Mouse (Mus musculus) liver, embryonic 14.5 days (tissue): Measurements from ENCODE around the gene Plcz1. TPM values are rescaled to one million over a fixed set of nuclear protein-coding genes. Genes with fewer than 3 reads are reported as not detected.

Experiments used
- ATAC-seq: fragments of 200-750 bp; cut with Nextera tagmentation; 2 replicates; pipeline ENCODE4 v1.8.0; 2017; ENCODE audit warnings: moderate number of reproducible peaks, mild to moderate bottlenecking, moderate library complexity; ENCODE audit not compliant: insufficient read depth
- DNase-seq, 3 experiments: peaks; one replicate each; pipeline ENCODE4 v3.0.0-alpha.2; 2012 to 2013; ENCODE audit warnings: low read depth in 3 of 3, low spot score in 3 of 3
- H3K27ac ChIP-seq: fragments of 300-500 bp; sonication (generic); 2 replicates; pipeline ENCODE4 v1.5.1; 2014; ENCODE audit warnings: moderate library complexity, mild to moderate bottlenecking, control low read depth, inconsistent platforms
- H3K27me3 ChIP-seq: fragments of 300-500 bp; sonication (generic); 2 replicates; pipeline ENCODE4 v1.6.1; 2014; ENCODE audit warnings: mild to moderate bottlenecking, low read length, moderate library complexity; ENCODE audit not compliant: control insufficient read depth, insufficient read depth
- H3K36me3 ChIP-seq: fragments of 300-500 bp; sonication (generic); replicated peaks from 2 replicates; pipeline ENCODE4 v1.6.1; 2014; ENCODE audit warnings: low read depth; ENCODE audit not compliant: control insufficient read depth, insufficient read depth
- H3K4me1 ChIP-seq, 2 experiments: fragments of 200-500 bp in 1 of 2; fragments of 300-500 bp in 1 of 2; sonication (generic) in 1 of 2; replicated peaks; 2 replicates each; pipeline ENCODE4 v1.6.1; 2012 to 2014; ENCODE audit warnings: antibody characterized with exemption in 1 of 2, inconsistent platforms in 1 of 2, low read length in 1 of 2; ENCODE audit not compliant: control insufficient read depth in 2 of 2, insufficient read depth in 2 of 2
- H3K4me2 ChIP-seq: fragments of 300-500 bp; sonication (generic); 2 replicates; pipeline ENCODE4 v1.6.1; 2014; ENCODE audit warnings: low read depth, mild to moderate bottlenecking, control low read depth, moderate library complexity
- H3K4me3 ChIP-seq, 2 experiments: fragments of 200-500 bp in 1 of 2; fragments of 300-500 bp in 1 of 2; sonication (generic) in 1 of 2; 2 replicates each; pipeline ENCODE4 v1.5.1; 2012 to 2014; ENCODE audit warnings: low read depth in 2 of 2, low read length in 2 of 2, mild to moderate bottlenecking in 2 of 2, control low read depth in 1 of 2, inconsistent platforms in 1 of 2, moderate library complexity in 1 of 2; ENCODE audit not compliant: insufficient read depth in 1 of 2
- H3K9ac ChIP-seq: fragments of 300-500 bp; sonication (generic); replicated peaks from 2 replicates; pipeline ENCODE4 v1.6.1; 2014; ENCODE audit warnings: mild to moderate bottlenecking, control low read depth, moderate library complexity
- H3K9me3 ChIP-seq: fragments of 300-500 bp; sonication (generic); 2 replicates; pipeline ENCODE4 v1.6.1; 2016; ENCODE audit warnings: low read length, mixed read lengths; ENCODE audit not compliant: control insufficient read depth
- CTCF ChIP-seq: IDR thresholded peaks from 2 replicates; pipeline ENCODE4 v1.5.1; 2016; ENCODE audit warnings: antibody characterized with exemption, low read depth, control low read depth
- EP300 ChIP-seq: IDR thresholded peaks from 2 replicates; pipeline ENCODE4 v1.6.1; 2016; ENCODE audit warnings: antibody characterized with exemption, low read depth
- WGBS: fragments of 180-500 bp; shearing (Covaris S2); extraction: QIAGEN DNeasy Blood & Tissue Kit; methylation state at CpG from one replicate; pipeline ENCODE4 v1.1.7; 2014; ENCODE audit not compliant: insufficient replicate concordance; 5-methylcytosine and 5-hydroxymethylcytosine counted together
- polyA plus RNA-seq, 2 experiments: library from polyadenylated mRNA; depleted of rRNA in 1 of 2; stranded (reverse) in 1 of 2; unstranded in 1 of 2; fragments of >200 nt; fragmentation: Nextera tagmentation in 1 of 2; extraction: Ambion mirVana in 1 of 2; gene quantifications; 2 replicates each; pipeline versions ENCODE4 v1.2.1 to v1.2.3; 2012 to 2014

Gene Plcz1
- polyA plus RNA-seq, 2 experiments, result not detected

- ATAC-seq (no peak), DNase-seq (no peak)
Measured at GRCm38 (mm10) chr6:139974668-139975067, 66.6 kb downstream of the Plcz1 start.

GRCm38 (mm10) chr6:139971608-139972298 is 69.5 kb downstream of the Plcz1 start:
- no peak overlapping the region for H3K9ac ChIP-seq
- no peak overlapping the region for H3K4me2 ChIP-seq
- no peaks in the 10 kb centered on the region for H3K36me3 ChIP-seq
- ATAC-seq (no peak), DNase-seq (no peak)
- no peak overlapping the region for H3K4me3 ChIP-seq
- TF ChIP-seq CTCF (no peak), EP300 (no peak)
- H3K4me1 ChIP-seq, result no peaks in the 10 kb centered on the region
- no peak overlapping the region for H3K27ac ChIP-seq
- 54% methylated on average over 4 of the region's 4 CpGs for WGBS
- H3K27me3 ChIP-seq, result no peaks in the 10 kb centered on the region
- H3K9me3 ChIP-seq, result no peaks in the 10 kb centered on the region

More at GRCm38 (mm10) chr6:139974668-139975067, 66.6 kb downstream of the Plcz1 start:
- Histone ChIP-seq H3K27ac (no peak overlapping the region), H3K4me1 (no peaks in the 10 kb centered on the region), H3K4me3 (no peak overlapping the region), H3K9me3 (no peaks in the 10 kb centered on the region), H3K4me2 (no peak overlapping the region), H3K36me3 (no peaks in the 10 kb centered on the region), H3K9ac (no peak overlapping the region), H3K27me3 (no peaks in the 10 kb centered on the region)
- TF ChIP-seq CTCF (no peak), EP300 (no peak)
- 59% methylated on average over 5 of the region's 5 CpGs for WGBS

DNA sequence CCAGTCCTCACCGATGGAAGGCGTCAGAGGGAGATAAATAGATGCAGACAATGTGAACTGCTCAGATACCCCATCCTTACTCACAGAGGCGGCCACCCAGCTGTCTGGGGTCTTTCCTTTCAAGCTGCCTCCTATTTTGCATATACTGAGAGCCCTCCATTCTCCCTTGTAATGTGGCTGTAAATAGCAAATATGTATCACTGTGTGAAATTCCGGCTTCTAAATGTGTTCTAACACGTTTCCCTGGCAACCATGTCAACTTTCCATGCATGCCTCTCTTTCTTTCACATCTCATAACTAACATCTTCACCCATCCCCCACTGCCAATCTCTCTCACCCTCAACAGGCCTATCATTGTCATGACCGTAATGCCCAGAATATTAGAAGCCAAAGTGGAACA is 74.6 kb downstream of the Plcz1 start:
- no peak for TF ChIP-seq EP300
- no peak for TF ChIP-seq CTCF
- H3K4me3 ChIP-seq, result no peak overlapping the region

GRCm38 (mm10) chr6:139964895-139965294 is 76.4 kb downstream of the Plcz1 start:
- Histone ChIP-seq H3K27me3 (no peaks in the 10 kb centered on the region), H3K4me3 (no peak overlapping the region), H3K4me2 (no peak overlapping the region), H3K27ac (no peak overlapping the region), H3K36me3 (no peaks in the 10 kb centered on the region), H3K9me3 (no peaks in the 10 kb centered on the region), H3K9ac (no peak overlapping the region), H3K4me1 (no peaks in the 10 kb centered on the region)
- no peak for ATAC-seq
- no peak for DNase-seq
- 54% methylated on average over 3 of the region's 3 CpGs for WGBS
- TF ChIP-seq CTCF, result no peak
- no peak for TF ChIP-seq EP300

More for the DNA sequence above, 74.6 kb downstream of the Plcz1 start:
- DNase-seq, result no peak
- no peak overlapping the region for H3K27ac ChIP-seq
- no peaks in the 10 kb centered on the region for H3K27me3 ChIP-seq
- H3K36me3 ChIP-seq, result no peaks in the 10 kb centered on the region
- H3K4me2 ChIP-seq, result no peak overlapping the region
- 54% methylated on average over 6 of the region's 6 CpGs for WGBS
- no peak overlapping the region for H3K9ac ChIP-seq
- no peaks in the 10 kb centered on the region for H3K4me1 ChIP-seq
- H3K9me3 ChIP-seq, result no peaks in the 10 kb centered on the region
- ATAC-seq, result no peak

GRCm38 (mm10) chr6:139963775-139964174 is 77.5 kb downstream of the Plcz1 start:
- H3K36me3 ChIP-seq, result no peaks in the 10 kb centered on the region
- H3K9me3 ChIP-seq, result no peaks in the 10 kb centered on the region
- no peak overlapping the region for H3K4me2 ChIP-seq
- no peak overlapping the region for H3K9ac ChIP-seq
- no peaks in the 10 kb centered on the region for H3K4me1 ChIP-seq
- 47% methylated on average over 3 of the region's 3 CpGs for WGBS
- H3K27me3 ChIP-seq, result no peaks in the 10 kb centered on the region
- TF ChIP-seq EP300 (no peak), CTCF (no peak)
- ATAC-seq, result no peak
- no peak overlapping the region for H3K27ac ChIP-seq
- H3K4me3 ChIP-seq, result no peak overlapping the region
- no peak for DNase-seq
